Mouse (Mus musculus) kidney, adult 2 months (tissue): ENCODE results near the gene Spaca7.
"Not testable (repeated sequence)": the region's sequence is repeated elsewhere in the genome, so short reads cannot be mapped to it uniquely, and the experiment has no call there.

Experiments used
- CTCF ChIP-seq: fragments of 200-500 bp; conservative IDR thresholded peaks from 2 replicates; pipeline ENCODE4 v1.5.1; 2011; ENCODE audit warnings: low read depth, mild to moderate bottlenecking, control low read depth, low read length, moderate library complexity, mixed read lengths; ENCODE audit not compliant: insufficient read depth, insufficient read length
- POLR2A ChIP-seq: fragments of 200-500 bp; IDR thresholded peaks from one replicate; pipeline ENCODE4 v1.6.1; 2011; ENCODE audit warnings: low read depth, low read length, control low read depth

DNA sequence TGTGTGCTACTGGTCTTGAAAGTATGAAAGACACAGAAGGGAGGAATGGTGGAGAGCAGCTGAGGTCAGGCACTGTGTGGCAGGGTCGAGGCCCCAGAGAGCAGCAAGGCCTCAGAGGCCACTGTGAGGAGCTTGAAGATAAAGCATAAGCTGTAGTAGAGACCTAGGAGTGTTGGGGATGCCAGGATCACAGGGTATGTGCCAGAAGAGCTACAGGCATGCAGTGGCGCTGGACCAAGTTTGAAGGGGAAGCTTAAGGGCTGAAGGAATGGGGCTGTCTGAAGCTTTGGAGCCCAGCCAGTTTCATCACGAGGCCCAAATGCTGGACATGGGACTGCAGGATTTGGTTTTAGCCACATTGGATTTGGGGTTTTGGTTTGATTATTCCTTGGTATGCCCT is 44.5 kb downstream of the Spaca7 start:
- TF ChIP-seq POLR2A, CTCF: not testable (repeated sequence)
